Mouse (Mus musculus) neural tube, embryonic 13.5 days (tissue): ENCODE data around the gene Metrn. TPM values are rescaled to one million over a fixed set of nuclear protein-coding genes. Genes with fewer than 3 reads are reported as not detected.
A peak's percentile ranks its signal among the peaks of the same experiment; 100 is the strongest.

ENCODE experiments used
- ATAC-seq: fragments of 200-750 bp; cut with Nextera tagmentation; 2 replicates; pipeline ENCODE4 v1.8.0; 2017; ENCODE audit warnings: low read depth, mild to moderate bottlenecking, moderate TSS enrichment, moderate library complexity
- H3K27ac ChIP-seq: fragments of 300-500 bp; sonication (generic); replicated peaks from 2 replicates; pipeline ENCODE4 v1.5.1; 2015; ENCODE audit warnings: moderate library complexity, mild to moderate bottlenecking, inconsistent platforms
- H3K27me3 ChIP-seq: fragments of 300-500 bp; sonication (generic); 2 replicates; pipeline ENCODE4 v1.6.1; 2015; ENCODE audit warnings: mild to moderate bottlenecking, inconsistent platforms
- H3K36me3 ChIP-seq: fragments of 300-500 bp; sonication (generic); 2 replicates; pipeline ENCODE4 v1.6.1; 2015; ENCODE audit warnings: mild to moderate bottlenecking, inconsistent platforms
- H3K4me1 ChIP-seq: fragments of 300-500 bp; sonication (generic); replicated peaks from 2 replicates; pipeline ENCODE4 v1.6.1; 2015; ENCODE audit warnings: inconsistent platforms
- H3K4me2 ChIP-seq: fragments of 300-500 bp; sonication (generic); 2 replicates; pipeline ENCODE4 v1.6.1; 2015; ENCODE audit warnings: inconsistent platforms, mild to moderate bottlenecking, moderate library complexity
- H3K4me3 ChIP-seq: fragments of 300-500 bp; sonication (generic); 2 replicates; pipeline ENCODE4 v1.5.1; 2015; ENCODE audit warnings: mild to moderate bottlenecking, inconsistent platforms
- H3K9ac ChIP-seq: fragments of 300-500 bp; sonication (generic); 2 replicates; pipeline ENCODE4 v1.6.1; 2015; ENCODE audit warnings: moderate library complexity, mild to moderate bottlenecking, inconsistent platforms
- H3K9me3 ChIP-seq: fragments of 300-500 bp; sonication (generic); 2 replicates; pipeline ENCODE4 v1.6.1; 2016; ENCODE audit warnings: inconsistent platforms
- WGBS: fragments of 180-500 bp; shearing (Covaris S2); methylation state at CpG from one replicate; pipeline ENCODE4 v1.1.7; 2015; 5-methylcytosine and 5-hydroxymethylcytosine counted together
- polyA plus RNA-seq: library from polyadenylated mRNA; unstranded; fragments of >200 nt; fragmentation: Nextera tagmentation; extraction: Ambion mirVana; gene quantifications from 2 replicates; pipeline ENCODE4 v1.2.1, GENCODE M21; 2015

Gene Metrn
- polyA plus RNA-seq, 1 experiment from 2014 or later, result 58.7 TPM

DNA sequence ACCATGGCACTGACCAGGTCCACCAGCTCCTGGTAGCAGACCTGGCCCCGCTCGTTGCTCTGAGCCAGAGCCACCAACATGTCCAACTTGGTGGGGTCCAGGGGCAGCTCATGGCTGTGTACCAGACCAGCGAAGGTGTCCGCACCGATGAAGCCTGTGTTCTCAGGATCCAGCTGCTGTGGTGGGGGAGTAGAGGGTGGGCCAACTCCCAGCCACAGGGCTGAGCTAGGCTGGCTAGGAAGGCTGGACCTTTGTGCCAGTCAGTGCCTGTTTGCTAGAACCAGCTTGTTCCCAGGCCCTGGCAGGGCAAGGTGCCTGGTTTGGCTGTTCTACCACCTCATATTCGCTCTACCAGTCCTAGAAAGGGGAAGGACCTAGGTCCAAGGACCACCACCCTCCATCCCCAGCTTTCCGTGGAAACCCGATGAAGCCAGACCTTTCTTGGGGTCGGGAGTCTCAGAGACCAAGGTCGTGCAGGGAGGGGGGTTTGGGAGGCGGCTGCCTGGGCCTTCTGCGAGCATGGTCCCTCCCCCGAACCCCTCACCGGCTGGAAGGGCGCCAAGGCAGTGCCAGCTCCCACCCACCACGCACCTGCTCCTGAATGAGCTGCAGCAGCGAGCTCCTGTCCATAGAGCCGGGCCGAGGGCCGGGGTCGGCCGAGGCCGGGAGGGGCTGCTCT is 39.6 kb upstream of the Metrn start:
- H3K9me3 ChIP-seq, result no peaks in the 10 kb centered on the region
- 21% methylated on average over 23 of the region's 23 CpGs for WGBS

DNA sequence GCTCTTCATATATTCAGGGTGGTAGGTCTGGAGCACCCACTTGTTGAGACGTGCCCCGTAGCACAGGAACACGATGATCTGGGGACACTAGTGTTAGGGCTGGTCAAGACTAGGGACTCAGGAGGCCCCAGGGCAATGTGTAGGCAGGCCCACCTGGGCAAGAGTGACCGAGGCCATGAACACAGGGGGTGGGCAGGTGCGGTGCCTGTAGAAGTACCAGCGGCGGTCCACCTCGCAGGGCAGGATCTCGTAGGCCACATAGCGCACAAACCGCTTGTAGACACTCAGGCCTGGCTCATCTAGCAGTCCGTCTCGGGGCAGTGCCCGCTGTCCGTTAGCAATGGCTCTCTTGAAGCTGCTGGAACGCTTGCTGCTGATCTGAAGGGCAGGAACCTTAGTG is 38.9 kb upstream of the Metrn start:
- Histone ChIP-seq H3K9ac (peak overlapping the region; percentile 87), H3K36me3 (peaks cover 47% of the 10 kb centered on the region), H3K4me2 (peak overlapping the region; percentile 98), H3K4me3 (peak overlapping the region; percentile 48; the same call in 1 of the 2 replicates), H3K27ac (no peak overlapping the region), H3K27me3 (no peaks in the 10 kb centered on the region), H3K9me3 (no peaks in the 10 kb centered on the region), H3K4me1 (peaks cover 71% of the 10 kb centered on the region)
- no peak for ATAC-seq
- 94% methylated on average over 16 of the region's 16 CpGs for WGBS

More for the DNA sequence above, 39.6 kb upstream of the Metrn start:
- Histone ChIP-seq H3K27me3 (no peaks in the 10 kb centered on the region), H3K4me2 (peak overlapping the region; percentile 98), H3K27ac (peak overlapping the region; percentile 84), H3K4me3 (peak overlapping the region; percentile 48), H3K36me3 (peaks cover 47% of the 10 kb centered on the region), H3K9ac (peak overlapping the region; percentile 87), H3K4me1 (peaks cover 64% of the 10 kb centered on the region)
- ATAC-seq, result no peak

DNA sequence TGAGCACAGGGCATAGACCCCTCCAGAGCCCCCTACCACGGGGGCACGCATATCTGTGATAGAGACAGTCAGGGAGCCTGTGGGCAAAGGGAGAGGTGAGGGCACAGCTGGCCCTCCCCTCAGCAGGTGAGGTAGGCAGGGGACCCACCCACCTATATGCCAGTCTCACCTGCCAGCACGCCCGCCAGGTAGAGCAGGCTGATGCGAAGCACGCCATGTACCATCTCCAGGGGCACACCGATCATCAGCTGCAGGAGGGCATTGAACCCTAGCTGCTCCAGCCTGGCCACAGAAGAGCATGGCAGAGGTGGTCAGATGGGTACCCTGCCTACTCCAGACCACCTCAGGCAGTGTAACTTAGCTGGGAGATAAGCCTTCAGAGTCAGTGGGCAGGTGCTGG is 38.4 kb upstream of the Metrn start:
- Histone ChIP-seq H3K27ac (no peak overlapping the region), H3K4me2 (peak overlapping the region; percentile 98), H3K4me3 (0 out of 2 replicates have a peak overlapping the region, but pooled peaks have one; percentile 76), H3K9me3 (no peaks in the 10 kb centered on the region), H3K4me1 (peaks cover 76% of the 10 kb centered on the region), H3K27me3 (no peaks in the 10 kb centered on the region), H3K9ac (peak overlapping the region; percentile 76; the same call in 1 of the 2 replicates), H3K36me3 (peaks cover 47% of the 10 kb centered on the region)
- no peak for ATAC-seq
- 95% methylated on average over 7 of the region's 7 CpGs for WGBS

DNA sequence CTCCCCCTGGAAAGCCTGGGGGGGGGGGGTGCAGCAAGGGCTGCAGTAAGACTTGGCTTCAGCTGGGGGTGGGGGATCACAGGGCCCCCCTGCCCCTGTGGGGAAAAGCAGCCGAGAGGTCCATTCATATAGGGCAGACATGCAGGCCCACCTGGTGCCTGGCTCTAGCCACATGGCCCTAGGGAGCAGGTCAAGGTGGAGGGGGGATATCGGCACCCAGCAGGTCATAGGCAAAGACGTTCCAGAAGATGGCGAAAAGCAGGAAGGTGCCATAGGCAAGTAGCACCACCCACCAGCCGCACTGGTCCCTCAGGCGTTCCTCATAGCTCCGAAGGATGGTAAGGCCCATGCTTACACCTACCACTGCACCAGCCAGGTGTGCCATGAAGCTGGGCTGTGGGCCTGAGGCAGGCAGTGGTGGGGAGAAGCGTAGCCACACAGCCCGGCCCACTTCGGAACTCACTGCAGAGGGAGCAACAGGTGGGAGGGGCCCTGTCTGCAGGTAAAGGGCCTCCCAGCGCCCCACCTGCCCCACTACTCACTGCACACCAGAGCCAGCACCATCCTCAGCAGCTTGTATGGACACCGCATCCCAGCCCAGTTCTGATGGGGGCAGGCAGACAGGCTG is 37.8 kb upstream of the Metrn start:
- Histone ChIP-seq H3K4me1 (peaks cover 82% of the 10 kb centered on the region), H3K36me3 (peaks cover 47% of the 10 kb centered on the region), H3K9ac (peak overlapping the region; percentile 76), H3K27me3 (no peaks in the 10 kb centered on the region), H3K4me3 (peak overlapping the region; percentile 76), H3K27ac (peak overlapping the region; percentile 94; the same call in 1 of the 2 replicates), H3K9me3 (no peaks in the 10 kb centered on the region), H3K4me2 (peak overlapping the region; percentile 98)
- no peak for ATAC-seq
- WGBS, result 92% methylated on average over 12 of the region's 12 CpGs

DNA sequence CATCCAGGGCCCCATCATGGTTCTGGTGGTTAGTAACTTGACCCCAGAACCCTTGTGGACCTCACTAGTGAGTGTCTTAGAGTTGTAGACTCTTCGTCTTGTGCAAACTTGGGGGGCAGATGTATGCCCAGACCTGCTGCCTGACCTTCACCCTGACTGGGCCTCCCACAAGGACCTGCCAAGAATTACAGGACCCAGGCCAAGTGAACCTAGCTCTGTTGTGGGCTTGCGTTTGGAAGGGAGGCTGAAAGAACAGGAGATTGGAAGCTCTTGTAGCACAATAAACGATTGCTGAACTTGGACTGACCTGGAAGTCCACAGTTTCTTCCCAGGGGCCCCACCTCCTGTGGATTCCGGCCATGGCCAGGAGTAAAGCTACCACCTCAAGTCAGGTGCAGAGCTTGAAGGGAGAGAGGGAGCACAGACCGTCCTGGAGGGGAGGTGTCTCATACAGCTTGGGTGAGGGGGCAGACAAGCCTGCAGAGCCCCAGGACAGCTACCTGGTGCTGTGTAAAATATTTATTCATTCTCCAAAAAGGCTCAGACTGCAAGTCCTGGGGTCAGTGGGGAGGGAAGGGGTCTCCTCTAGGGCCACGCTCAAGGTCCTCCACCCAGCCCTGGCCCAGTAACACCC is 37.1 kb upstream of the Metrn start:
- Histone ChIP-seq H3K27ac (peak overlapping the region; percentile 94), H3K27me3 (no peaks in the 10 kb centered on the region), H3K9ac (peak overlapping the region; percentile 76), H3K9me3 (no peaks in the 10 kb centered on the region), H3K4me3 (peak overlapping the region; percentile 76), H3K36me3 (peaks cover 41% of the 10 kb centered on the region), H3K4me2 (peak overlapping the region; percentile 98), H3K4me1 (peaks cover 87% of the 10 kb centered on the region)
- WGBS, result 55% methylated on average over 6 of the region's 6 CpGs
- no peak for ATAC-seq

DNA sequence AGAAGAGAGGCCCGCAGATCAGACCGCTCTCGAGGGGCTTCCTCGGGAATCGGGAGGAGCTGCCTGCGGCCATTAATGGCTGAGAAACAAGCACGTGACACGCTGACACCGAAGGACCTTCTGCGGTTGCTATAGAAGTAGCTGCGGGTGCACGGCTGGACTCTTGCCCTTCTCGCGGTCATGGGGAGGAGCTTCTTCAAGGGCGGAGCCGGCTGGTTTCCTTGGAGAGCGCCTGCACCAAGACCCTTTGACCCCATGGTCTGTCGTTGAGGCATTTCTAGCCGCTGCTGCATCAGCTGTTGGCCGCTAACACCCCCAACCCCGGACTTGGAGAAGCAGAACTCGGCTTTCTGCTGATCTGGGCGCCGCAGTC is 36.3 kb upstream of the Metrn start, which contains the start of gene Stub1:
Gene Stub1 (minus strand): TSS at position 114 of the 373 bp plus-strand sequence.
- Histone ChIP-seq H3K4me1 (peaks cover 84% of the 10 kb centered on the region), H3K9me3 (no peaks in the 10 kb centered on the region), H3K4me2 (peak within 1 kb of the TSS; percentile 98), H3K4me3 (peak within 1 kb of the TSS; percentile 76), H3K9ac (peak within 1 kb of the TSS; percentile 85), H3K36me3 (peaks cover 37% of the 10 kb centered on the region), H3K27me3 (no peaks in the 10 kb centered on the region), H3K27ac (peak within 1 kb of the TSS; percentile 94)
- WGBS, result under 1% methylated on average over 24 of the region's 24 CpGs
- peak; percentile 54 for ATAC-seq

DNA sequence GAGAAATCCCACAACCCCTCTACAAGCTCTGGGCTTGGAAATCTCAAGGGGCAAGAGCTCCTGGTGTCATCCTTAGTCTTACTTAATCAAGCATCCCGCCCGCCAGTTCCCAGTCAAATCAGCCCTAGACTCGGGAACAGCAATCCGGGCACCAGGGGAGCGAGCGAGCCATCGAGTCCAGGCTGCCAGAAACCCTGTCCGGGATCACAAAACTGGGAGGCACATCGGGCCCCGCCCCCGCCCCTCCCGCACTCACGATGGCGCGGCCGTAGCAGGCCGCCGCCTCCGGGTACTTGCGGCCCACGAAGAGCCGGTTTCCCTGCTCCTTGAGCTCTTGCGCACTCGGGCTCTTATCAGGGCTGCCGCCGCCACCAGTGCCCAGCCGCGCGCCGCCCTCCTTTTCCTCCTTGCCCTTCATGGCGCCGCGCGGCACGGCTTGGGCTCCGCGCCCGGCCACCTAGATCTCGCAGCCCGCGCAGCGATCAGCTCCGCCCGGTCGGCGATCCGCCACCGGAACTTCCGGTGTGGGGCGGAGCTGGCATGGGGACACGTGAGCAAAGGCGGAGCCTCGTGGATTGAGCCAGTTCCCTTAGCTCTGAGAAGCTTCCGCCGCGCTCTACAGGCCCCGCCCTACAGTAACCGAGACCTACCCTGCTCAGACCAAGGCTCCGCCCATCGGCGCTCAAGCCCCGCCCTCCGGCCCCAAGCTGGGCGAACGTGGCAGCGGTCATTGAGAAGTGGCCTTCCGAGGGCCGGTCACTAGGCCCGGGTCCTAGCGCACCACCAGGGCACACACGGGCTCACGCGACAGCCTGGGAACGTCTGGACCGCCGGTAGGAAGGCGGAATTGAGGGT is 35.7 kb upstream of the Metrn start:
- H3K4me1 ChIP-seq, result peaks cover 84% of the 10 kb centered on the region
- WGBS, result under 1% methylated on average over 77 of the region's 77 CpGs
- peak overlapping the region; percentile 94 for H3K27ac ChIP-seq
- H3K4me2 ChIP-seq, result peak overlapping the region; percentile 98
- peak; percentile 91 for ATAC-seq
- H3K27me3 ChIP-seq, result no peaks in the 10 kb centered on the region
- peak overlapping the region; percentile 76 for H3K4me3 ChIP-seq
- H3K9ac ChIP-seq, result peak overlapping the region; percentile 85
- peaks cover 38% of the 10 kb centered on the region for H3K36me3 ChIP-seq
- H3K9me3 ChIP-seq, result no peaks in the 10 kb centered on the region

DNA sequence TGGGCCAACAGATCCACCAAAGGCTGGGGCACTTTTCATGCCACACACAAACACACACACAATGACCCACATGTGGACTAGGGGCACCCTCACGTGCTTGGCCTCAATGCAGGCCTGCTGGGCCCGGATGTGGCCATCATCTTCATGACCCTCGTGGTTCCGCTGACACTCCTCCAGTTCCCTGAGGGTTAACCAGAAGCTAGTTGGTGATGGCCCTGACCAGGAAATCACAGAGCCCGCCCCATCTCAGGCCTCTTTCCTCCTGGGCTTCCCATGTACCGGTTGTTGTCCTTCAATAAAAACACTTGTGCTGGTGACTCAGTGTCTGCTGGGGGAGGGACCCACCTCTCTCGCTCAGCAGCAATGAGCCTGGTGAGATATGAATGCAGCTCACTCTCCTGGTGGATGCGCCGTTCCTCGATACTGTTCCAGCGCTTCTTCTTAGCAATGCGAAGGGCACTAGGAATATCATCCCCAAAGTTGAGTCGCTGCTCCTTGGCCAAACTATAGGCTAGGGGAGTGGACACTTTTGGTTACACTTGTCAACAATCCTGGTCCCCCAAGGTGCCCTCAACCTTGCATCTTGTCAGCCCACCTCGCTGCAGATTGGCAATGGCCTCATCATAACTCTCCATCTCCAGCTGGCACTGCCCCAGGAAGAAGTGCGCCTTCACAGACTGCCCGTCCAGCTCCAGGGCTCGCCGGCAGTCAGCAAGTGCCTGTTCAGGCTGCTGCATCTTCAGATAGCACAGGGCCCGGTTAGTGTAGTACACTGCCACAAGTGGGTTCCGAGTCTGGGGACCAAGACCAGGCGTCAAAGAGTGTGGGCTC is 34.7 kb upstream of the Metrn start:
- Histone ChIP-seq H3K36me3 (peaks cover 48% of the 10 kb centered on the region), H3K9me3 (no peaks in the 10 kb centered on the region), H3K9ac (peak overlapping the region; percentile 85), H3K4me2 (peak overlapping the region; percentile 98), H3K27me3 (no peaks in the 10 kb centered on the region), H3K4me1 (peaks cover 84% of the 10 kb centered on the region), H3K27ac (peak overlapping the region; percentile 94), H3K4me3 (peak overlapping the region; percentile 76)
- WGBS, result 62% methylated on average over 21 of the region's 21 CpGs
- no peak for ATAC-seq

DNA sequence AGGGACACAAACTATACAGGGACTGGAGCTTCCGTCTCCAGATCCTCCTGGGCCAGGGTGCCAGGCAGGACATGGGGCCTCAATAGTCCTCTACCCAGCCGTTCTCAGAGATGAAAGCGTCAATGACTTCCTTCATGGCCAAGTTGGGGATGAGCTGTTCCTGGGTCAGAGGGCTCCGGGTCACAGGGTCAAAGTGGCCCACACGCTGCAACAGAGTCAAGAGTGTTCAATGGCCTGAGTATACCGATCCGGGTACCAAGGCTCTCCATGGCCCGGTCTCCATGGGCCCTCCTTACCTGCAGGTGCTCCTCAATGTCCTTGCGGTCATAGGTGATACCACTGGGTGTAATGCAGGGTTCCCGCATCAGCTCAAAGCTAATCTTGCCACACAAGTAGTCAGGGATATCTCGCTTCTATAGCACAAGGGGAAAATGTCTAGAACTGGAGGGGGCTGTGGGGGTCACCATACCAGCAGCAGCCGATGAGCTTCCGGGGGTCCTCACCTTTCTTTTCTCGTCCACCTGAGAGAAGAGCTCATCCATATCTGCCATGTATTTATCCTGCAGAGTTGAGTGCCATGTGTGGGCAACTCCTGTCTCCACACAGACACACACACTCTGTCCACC is 34.0 kb upstream of the Metrn start:
- peaks cover 56% of the 10 kb centered on the region for H3K36me3 ChIP-seq
- H3K9ac ChIP-seq, result peak overlapping the region; percentile 85; the same call in 1 of the 2 replicates
- ATAC-seq, result no peak
- no peak overlapping the region for H3K27ac ChIP-seq
- peak overlapping the region; percentile 76 for H3K4me3 ChIP-seq
- H3K9me3 ChIP-seq, result no peaks in the 10 kb centered on the region
- peaks cover 84% of the 10 kb centered on the region for H3K4me1 ChIP-seq
- 86% methylated on average over 14 of the region's 14 CpGs for WGBS
- H3K4me2 ChIP-seq, result peak overlapping the region; percentile 98
- H3K27me3 ChIP-seq, result no peaks in the 10 kb centered on the region

DNA sequence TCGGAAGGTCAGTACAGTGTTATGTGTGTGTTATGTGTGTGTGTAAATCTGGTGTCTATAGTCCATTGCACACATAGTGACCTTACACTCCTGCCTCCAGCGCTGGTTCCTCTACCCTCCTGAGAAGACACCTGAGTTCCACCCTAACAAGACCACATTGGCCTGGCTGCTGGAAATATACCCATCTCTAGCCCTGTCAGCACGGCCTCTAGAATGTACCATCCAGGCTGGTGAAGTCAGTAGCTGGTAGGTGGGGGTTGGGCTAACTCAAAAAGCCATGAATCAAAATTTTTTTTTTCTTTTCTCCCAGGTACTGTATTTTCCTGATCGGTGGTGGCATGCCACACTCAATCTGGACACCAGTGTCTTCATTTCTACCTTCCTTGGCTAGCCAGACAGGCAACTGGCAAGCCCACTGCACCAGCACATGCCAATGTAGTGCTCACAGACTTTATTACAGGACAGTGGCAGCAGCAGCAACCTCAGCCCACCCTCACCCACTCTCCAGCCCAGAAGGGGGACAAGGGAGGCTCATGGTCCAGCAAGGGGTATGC is 33.3 kb upstream of the Metrn start:
- H3K4me1 ChIP-seq, result peaks cover 84% of the 10 kb centered on the region
- H3K4me2 ChIP-seq, result peak overlapping the region; percentile 98
- H3K27ac ChIP-seq, result no peak overlapping the region
- peak overlapping the region; percentile 89 for H3K9ac ChIP-seq
- H3K27me3 ChIP-seq, result no peaks in the 10 kb centered on the region
- ATAC-seq, result no peak
- H3K9me3 ChIP-seq, result no peaks in the 10 kb centered on the region
- peak overlapping the region; percentile 76 for H3K4me3 ChIP-seq
- 88% methylated on average over 4 of the region's 4 CpGs for WGBS
- peaks cover 55% of the 10 kb centered on the region for H3K36me3 ChIP-seq
